Mouse (Mus musculus) heart, postnatal 25 days (tissue): ENCODE measurements around the gene 4933405O20Rik. TPM values are rescaled to one million over a fixed set of nuclear protein-coding genes. Genes with fewer than 3 reads are reported as not detected.

Experiments used
- DNase-seq: peaks from one replicate; pipeline ENCODE4 v3.0.0; 2022; ENCODE audit warnings: low spot score
- intact Hi-C: fragments of 180-260 bp; cut with DNase I; formaldehyde crosslinking; loops from one replicate; pipeline ENCODE4 v1.15.1; 2025
- total RNA-seq, 2 experiments: library from RNA; stranded (reverse); gene quantifications; 2 replicates each; pipeline ENCODE4 v1.2.3; 2021

4933405O20Rik gene
- not detected for total RNA-seq

- intact Hi-C loops: no loop called here
- DNase-seq: no peak
Measured at GRCm38 (mm10) chr7:50598890-50599289, at the start of gene 4933405O20Rik. Gene 4933405O20Rik, plus strand, starts transcription at chr7:50599190.

DNA sequence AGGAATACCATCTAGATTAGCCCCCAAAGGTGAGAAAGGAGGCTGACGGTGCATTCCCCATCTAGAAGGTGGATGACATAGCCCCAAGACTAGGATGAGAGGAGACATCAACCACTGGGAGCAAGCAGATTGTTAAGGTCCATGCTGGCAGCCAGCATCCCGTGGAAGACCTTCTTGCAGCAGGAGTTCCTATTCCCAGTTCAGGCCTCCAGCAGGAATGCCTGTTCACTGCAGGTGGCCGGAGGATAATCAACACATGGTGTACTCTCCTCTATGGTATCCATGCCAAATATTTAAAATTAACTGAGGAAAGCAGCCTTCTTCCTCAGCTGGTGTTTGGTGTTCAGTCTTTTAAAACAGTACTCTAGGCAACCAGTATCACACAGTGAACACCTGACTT is 49.4 kb upstream of the 4933405O20Rik start:
- intact Hi-C loops: no loop called here
- DNase-seq: no peak

GRCm38 (mm10) chr7:50551426-50551825 is 47.6 kb upstream of the 4933405O20Rik start:
- intact Hi-C loops: no loop called here
- DNase-seq: no peak

- DNase-seq: no peak
- intact Hi-C loops: no loop called here
Measured at GRCm38 (mm10) chr7:50562708-50563107, 36.3 kb upstream of the 4933405O20Rik start.

DNA sequence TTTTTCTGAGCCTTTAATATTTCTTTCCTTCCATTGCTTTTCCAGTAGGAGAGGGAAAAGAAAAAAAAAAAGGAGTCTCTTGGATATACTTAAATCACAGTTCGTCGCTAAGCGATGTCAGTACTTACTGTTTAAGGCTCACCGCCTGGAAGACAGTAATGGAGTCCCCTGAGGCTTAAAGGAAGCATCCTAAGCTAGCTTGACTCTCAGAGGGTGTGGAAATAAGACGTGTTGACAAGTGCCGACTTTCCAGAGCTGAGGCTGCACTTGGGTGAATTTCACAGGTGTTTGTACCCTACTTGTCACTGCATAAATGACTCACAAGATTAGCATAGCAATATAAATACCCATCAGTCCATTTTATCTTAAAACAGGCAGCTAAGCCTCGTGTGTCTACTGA is 25.1 kb upstream of the 4933405O20Rik start:
- DNase-seq: no peak

DNA sequence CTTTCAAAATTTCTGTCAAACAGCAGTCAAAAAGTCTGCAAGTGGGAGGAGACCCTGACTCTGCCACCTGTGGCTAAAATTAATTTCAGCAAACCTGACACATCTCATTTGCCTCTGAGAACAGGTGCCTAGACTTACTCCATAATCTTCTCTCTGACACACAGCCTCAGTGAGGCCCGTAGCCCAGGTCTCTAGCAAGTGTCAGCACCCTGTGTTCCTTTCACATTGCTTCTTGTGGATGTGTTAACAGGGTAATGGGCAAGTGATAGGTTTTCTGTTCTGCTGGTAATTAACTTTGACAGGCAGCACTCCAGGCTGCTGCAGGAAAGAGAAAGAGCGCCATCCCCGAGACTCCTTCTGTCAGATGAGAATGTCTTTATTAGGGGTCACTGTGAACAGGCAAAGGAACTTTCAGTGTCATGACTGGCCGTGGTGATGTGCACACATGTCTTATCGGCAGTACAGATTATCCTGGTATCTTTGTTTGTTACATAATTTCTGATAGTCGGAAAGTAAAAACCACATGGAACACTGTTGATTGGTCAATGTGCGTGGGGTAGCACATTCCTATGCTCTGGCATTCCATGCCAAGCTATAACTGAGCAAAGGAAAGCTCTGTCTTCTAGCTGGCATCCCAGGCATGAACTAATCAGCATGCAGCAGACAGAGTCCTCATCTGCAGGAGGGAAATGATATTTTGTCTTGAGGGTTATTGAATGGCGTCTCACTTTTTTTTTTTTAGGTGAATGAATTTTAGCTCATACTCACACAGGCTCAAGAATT is 10.2 kb upstream of the 4933405O20Rik start:
- no peak for DNase-seq
- intact Hi-C loops: no loop called here

More for the DNA sequence above, 25.1 kb upstream of the 4933405O20Rik start:
- intact Hi-C loops: no loop called here

- intact Hi-C loops: no loop called here
Measured at GRCm38 (mm10) chr7:50614101-50614500, 15.1 kb downstream of the 4933405O20Rik start.

DNA sequence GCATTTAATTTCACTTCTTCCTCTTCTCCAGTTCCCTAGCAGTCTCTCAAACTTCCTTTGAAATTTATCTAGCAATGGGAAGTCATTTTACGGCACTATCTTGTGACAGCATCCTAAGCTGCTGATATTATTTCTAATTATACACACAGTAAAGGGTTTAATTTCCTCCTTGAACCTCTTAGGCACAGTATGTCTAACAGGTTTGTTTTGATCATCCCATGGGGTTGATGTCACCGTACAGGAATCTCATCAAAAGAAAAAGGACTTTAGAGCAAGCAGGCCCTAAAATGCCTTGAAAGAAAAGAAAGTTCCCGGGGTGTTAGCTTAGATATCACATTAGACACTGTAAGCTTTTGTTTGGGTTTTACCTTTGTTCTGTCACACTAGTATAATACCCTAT is 30.2 kb downstream of the 4933405O20Rik start:
- intact Hi-C loops: no loop called here
- DNase-seq: no peak

More at GRCm38 (mm10) chr7:50614101-50614500, 15.1 kb downstream of the 4933405O20Rik start:
- DNase-seq: no peak

DNA sequence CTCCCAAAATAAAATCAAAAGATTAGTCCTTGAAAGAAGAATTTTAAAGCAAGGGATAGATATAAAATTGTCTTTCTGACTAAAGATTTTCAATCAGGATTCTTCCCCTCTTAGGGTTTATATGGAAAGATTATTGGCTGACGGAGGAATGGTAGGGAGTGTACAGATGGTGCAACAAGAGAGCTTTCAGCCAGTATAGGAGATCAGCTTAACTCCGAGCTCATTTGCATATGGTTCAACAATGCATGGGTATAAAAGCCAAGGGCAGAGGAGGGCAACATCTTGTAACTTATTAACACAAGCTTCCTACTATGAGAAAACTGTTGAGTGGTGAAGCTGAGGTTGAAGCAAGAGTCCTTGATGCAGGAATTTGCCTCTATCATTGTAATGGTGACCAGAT is 34.2 kb downstream of the 4933405O20Rik start:
- intact Hi-C loops: no loop called here
- DNase-seq: no peak
